Mouse (Mus musculus) stomach, postnatal 0 days (tissue): Measurements from ENCODE around the gene Adamtsl1.

ENCODE experiments used
- CTCF ChIP-seq: IDR thresholded peaks from 2 replicates; pipeline ENCODE4 v1.5.1; 2016; ENCODE audit warnings: antibody characterized with exemption, low read depth, mild to moderate bottlenecking, moderate library complexity
- EP300 ChIP-seq: optimal IDR thresholded peaks from 2 replicates; pipeline ENCODE3; 2016; ENCODE audit warnings: antibody characterized with exemption

DNA sequence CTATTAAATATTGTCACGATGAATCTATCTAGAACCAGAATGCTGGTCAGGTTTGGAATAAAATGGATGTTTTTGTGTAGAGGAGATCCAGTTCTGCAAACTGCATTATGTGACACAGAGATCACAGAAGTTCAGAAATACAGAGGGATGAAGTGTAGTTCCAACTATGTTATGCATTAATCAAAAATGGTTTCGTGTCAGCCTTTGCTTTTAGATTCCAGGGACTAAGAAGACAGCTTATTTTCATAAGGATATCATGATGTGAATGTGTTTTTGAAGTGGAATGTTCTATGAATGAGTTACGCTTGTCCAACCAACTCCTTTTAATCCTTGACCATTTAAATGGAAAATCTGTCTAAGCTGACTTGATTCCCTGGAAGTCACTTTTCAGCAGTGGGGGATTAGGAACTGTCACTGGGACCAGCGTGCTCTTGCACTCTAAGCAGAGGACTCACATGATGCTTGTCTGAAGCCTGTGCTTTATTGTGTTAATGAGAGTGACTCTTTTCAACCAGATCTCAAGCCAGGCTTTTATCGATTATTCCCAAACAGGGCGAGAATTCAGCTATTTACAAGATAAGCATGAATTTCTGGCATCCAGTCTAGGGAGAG lies 269.9 kb downstream of the Adamtsl1 start:
- TF ChIP-seq CTCF (no peak), EP300 (no peak)
